Mouse (Mus musculus) limb, embryonic 10.5 days (tissue): Measurements from ENCODE around the gene Fkbp5. TPM values are rescaled to one million over a fixed set of nuclear protein-coding genes. Genes with fewer than 3 reads are reported as not detected.

Experiments
- microRNA-seq: library from miRNA; unstranded; fragments of <30 nt; microRNA quantifications from one replicate; pipeline ENCODE4, GENCODE M21; 2017
- polyA plus RNA-seq: library from polyadenylated mRNA; unstranded; fragments of >200 nt; fragmentation: Nextera tagmentation; extraction: Ambion mirVana; gene quantifications from 2 replicates; pipeline ENCODE4 v1.2.1, GENCODE M21; 2016

Fkbp5 gene
- polyA plus RNA-seq, 1 experiment from 2014 or later: 32.6 TPM

Small RNA genes lying within 50 kb of the gene (microRNA-seq; reads per million reads assigned to microRNA genes)
- not detected for gene Gm25195
- not detected for gene Mir6969

Other genes starting within 250 kb of the Fkbp5 start
- 32.9 and 35.5 TPM in 2 replicates for gene Fance, start 204.0 kb downstream of the Fkbp5 start, polyA plus RNA-seq
- 502 and 576 TPM in 2 replicates for gene Rpl10a, start 189.1 kb downstream of the Fkbp5 start, polyA plus RNA-seq
- gene Tead3, start 166.7 kb downstream of the Fkbp5 start, polyA plus RNA-seq: 5.2 and 9.8 TPM in 2 replicates
- 3.4 and 4.1 TPM in 2 replicates for gene Tulp1, start 152.3 kb downstream of the Fkbp5 start, polyA plus RNA-seq
- not detected in 2 replicates for gene Armc12, start 13.3 kb upstream of the Fkbp5 start, polyA plus RNA-seq
- not detected in 2 replicates for gene Clpsl2, start 31.9 kb upstream of the Fkbp5 start, polyA plus RNA-seq
- not detected in 2 replicates for gene Clps, start 43.2 kb upstream of the Fkbp5 start, polyA plus RNA-seq
- 0.39 and 0.55 TPM in 2 replicates for gene Lhfpl5, start 58.1 kb upstream of the Fkbp5 start, polyA plus RNA-seq
- gene Srpk1, start 105.2 kb upstream of the Fkbp5 start, polyA plus RNA-seq: 106 and 110 TPM in 2 replicates
- gene Slc26a8, start 172.7 kb upstream of the Fkbp5 start, polyA plus RNA-seq: 0.49 TPM in 1 of 2 replicates, not detected in the other
- gene Mapk14, start 173.8 kb upstream of the Fkbp5 start, polyA plus RNA-seq: 47.5 and 50.7 TPM in 2 replicates
- 3.9 and 4.0 TPM in 2 replicates for gene AC170998.1, start 208.6 kb upstream of the Fkbp5 start, polyA plus RNA-seq